15 mouse cellular contexts compared by ENCODE assay signal in the genomic region with DNA sequence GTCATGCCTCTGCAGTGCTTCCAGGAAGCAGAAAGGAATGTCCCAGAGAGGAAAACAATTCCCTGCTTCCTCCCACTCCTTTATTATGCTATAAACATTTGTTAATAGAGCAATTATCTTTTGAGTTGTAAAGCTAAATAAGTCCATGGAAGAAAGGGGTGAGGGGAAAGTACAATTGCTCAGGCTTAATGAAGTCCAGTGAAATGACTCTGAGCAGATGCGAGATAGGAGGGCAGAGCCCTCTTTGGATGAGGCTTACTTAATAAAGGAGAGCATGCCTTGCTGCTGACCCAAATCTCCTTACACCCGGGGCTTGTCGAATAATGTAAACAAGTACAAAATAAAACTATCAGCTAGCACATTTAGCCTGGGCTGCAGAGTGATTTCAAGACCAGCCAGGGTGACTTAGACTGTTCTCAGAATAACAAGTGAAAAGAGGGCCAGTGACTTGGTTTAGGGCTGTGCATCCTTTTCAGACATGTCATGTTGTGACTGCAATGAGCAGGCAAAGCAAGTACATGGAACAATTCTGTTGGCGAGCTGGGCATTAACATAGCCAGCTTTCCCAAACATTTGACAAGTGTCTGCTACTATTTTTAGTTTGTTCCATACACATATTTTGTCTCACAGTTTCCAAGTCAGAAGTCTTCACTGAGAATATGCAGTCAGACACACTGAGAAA.
DNase-seq lines count a peak whose midpoint lies in the region; ATAC-seq lines count a peak whose summit lies in the region.
"Had no signal": no experiment of that assay in that cellular context is flagged by ENCODE, and none has a peak within 500 bp of the region (broad histone marks: within the 10 kb centered on the region; RNA-seq: fewer than 3 reads in every experiment).

No protein-coding gene starts in this region.

- no peak overlapping the region for H3K9ac ChIP-seq in lung, embryonic 15.5 days
- H3K9ac ChIP-seq: embryonic facial prominence, embryonic 12.5 days; hindbrain, embryonic 12.5 days; liver, embryonic 13.5 days had no signal

- intact Hi-C loops in left cerebral cortex, postnatal 4 days (cut with DNase I), result no loop called here

- peak; percentile 77 for ATAC-seq in lung, embryonic 15.5 days (ENCODE audit: borderline replicate concordance, extremely low read depth, low FRiP score, low TSS enrichment)

- H3K9me3 ChIP-seq in lung, embryonic 15.5 days, result no peaks in the 10 kb centered on the region
- H3K9me3 ChIP-seq: embryonic facial prominence, embryonic 12.5 days; hindbrain, embryonic 12.5 days; liver, embryonic 13.5 days had no signal

- H3K36me3 ChIP-seq in lung, embryonic 15.5 days, result no peaks in the 10 kb centered on the region
- H3K36me3 ChIP-seq: embryonic facial prominence, embryonic 12.5 days; hindbrain, embryonic 12.5 days; liver, embryonic 13.5 days had no signal

- H3K4me3 ChIP-seq in lung, embryonic 15.5 days, result no peak overlapping the region
- H3K4me3 ChIP-seq: embryonic facial prominence, embryonic 12.5 days; hindbrain, embryonic 12.5 days; liver, embryonic 13.5 days had no signal

- H3K4me2 ChIP-seq in lung, embryonic 15.5 days, result no peak overlapping the region
- H3K4me2 ChIP-seq: embryonic facial prominence, embryonic 12.5 days; hindbrain, embryonic 12.5 days; liver, embryonic 13.5 days had no signal

- peak; percentile 20 for DNase-seq in embryo, embryonic 10.5 days (ENCODE audit: low spot score)
- DNase-seq in embryo, embryonic 9.5 days (ENCODE audit: extremely low spot score), result no peak
- DNase-seq in lung, adult 18-20 months, result no peak
- peak; percentile 51 for DNase-seq in kidney, postnatal 14 days
- peak; percentile 17 for DNase-seq in retina, embryonic 14.5 days (ENCODE audit: low spot score)
- DNase-seq in right cerebral cortex, postnatal 36 days (ENCODE audit: low spot score in 2 of 2), result no peak
- no peak for DNase-seq in left cerebral cortex, postnatal 4 days
- DNase-seq: cerebellum, postnatal 36 days; liver, embryonic 13.5 days; right cerebral cortex, adult 18-20 months; spleen, adult 18-20 months had no signal

- peak overlapping the region; percentile 56 for H3K27ac ChIP-seq in lung, embryonic 15.5 days
- H3K27ac ChIP-seq: embryonic facial prominence, embryonic 12.5 days; hindbrain, embryonic 12.5 days; liver, embryonic 13.5 days had no signal

- 18% methylated on average over 4 of the region's 4 CpGs for WGBS in lung, embryonic 15.5 days

- peaks cover 52% of the 10 kb centered on the region for H3K4me1 ChIP-seq in lung, embryonic 15.5 days
- H3K4me1 ChIP-seq: liver, embryonic 13.5 days had no signal

- H3K27me3 ChIP-seq in lung, embryonic 15.5 days, result no peaks in the 10 kb centered on the region
- H3K27me3 ChIP-seq: CH12.LX; embryonic facial prominence, embryonic 12.5 days; liver, embryonic 13.5 days had no signal

Comparison
In these comparisons a context has a peak if more than half of its experiments do, and no peak if none do; other contexts are left out.
1. DNase-seq: peak in embryo, embryonic 10.5 days (single experiment), kidney, postnatal 14 days (single experiment) and retina, embryonic 14.5 days (single experiment); none in embryo, embryonic 9.5 days (single experiment), lung, adult 18-20 months (0 of 2), right cerebral cortex, postnatal 36 days (0 of 2) and left cerebral cortex, postnatal 4 days (single experiment).